Mouse (Mus musculus) heart, embryonic 12.5 days (tissue): ENCODE data around the gene Kif27. TPM values are rescaled to one million over a fixed set of nuclear protein-coding genes. Genes with fewer than 3 reads are reported as not detected.

Experiments used
- microRNA counts: library from miRNA; unstranded; fragments of <30 nt; microRNA quantifications from one replicate; lab custom pipeline; 2017
- microRNA-seq: library from miRNA; unstranded; fragments of <30 nt; microRNA quantifications from one replicate; pipeline ENCODE4, GENCODE M21; 2017
- polyA plus RNA-seq: library from polyadenylated mRNA; unstranded; fragments of >200 nt; fragmentation: Nextera tagmentation; extraction: Ambion mirVana; gene quantifications from 2 replicates; pipeline ENCODE4 v1.2.1, GENCODE M21; 2016

Gene Kif27
- polyA plus RNA-seq, 1 experiment from 2014 or later = 0.40 TPM

MicroRNAs encoded within 50 kb of the gene (microRNA counts, 519-probe panel; counts per million panel counts)
- microRNA mmu-miR-7a (lab: Ali Mortazavi, UCI) = 3,790 counts per million, percentile 27 among the panel's probes with 10 or more counts

Small RNA genes lying within 50 kb of the gene (microRNA-seq; reads per million reads assigned to microRNA genes)
- gene Mir6369 (not detected), gene Mir7-1 (45.3 reads per million, percentile 41 among the genes with 10 or more reads in this experiment)

Other genes with a start within 250 kb of the Kif27 start
- 4.4 and 4.5 TPM in 2 replicates for gene Klhl3, start 245.5 kb downstream of the Kif27 start, polyA plus RNA-seq
- gene Hnrnpa0, start 230.6 kb downstream of the Kif27 start, polyA plus RNA-seq = 21.6 and 21.8 TPM in 2 replicates
- 25.4 and 28.9 TPM in 2 replicates for gene Idnk, start 201.5 kb downstream of the Kif27 start, polyA plus RNA-seq
- gene Ubqln1, start 143.5 kb downstream of the Kif27 start, polyA plus RNA-seq = 104 and 108 TPM in 2 replicates
- 24.7 and 25.4 TPM in 2 replicates for gene Gkap1, start 83.4 kb downstream of the Kif27 start, polyA plus RNA-seq
- 27.9 and 30.5 TPM in 2 replicates for gene 2210016F16Rik, start 26.1 kb upstream of the Kif27 start, polyA plus RNA-seq
- 20.7 and 23.1 TPM in 2 replicates for gene Rmi1, start 43.1 kb upstream of the Kif27 start, polyA plus RNA-seq
- gene Hnrnpk, start 44.2 kb upstream of the Kif27 start, polyA plus RNA-seq = 1,144 and 1,169 TPM in 2 replicates